Mouse (Mus musculus) heart, adult 2 months (tissue): ENCODE data around the gene Agxt2. TPM values are rescaled to one million over a fixed set of nuclear protein-coding genes. Genes with fewer than 3 reads are reported as not detected.
A peak's percentile ranks its signal among the peaks of the same experiment; 100 is the strongest.

Source experiments
- DNase-seq, 2 experiments: peaks; one replicate each; pipeline ENCODE4 v3.0.0; 2021
- H3K27ac ChIP-seq: fragments of 200-600 bp; 2 replicates; pipeline ENCODE4 v1.8.1; 2022
- H3K27me3 ChIP-seq: fragments of 200-500 bp; 2 replicates; pipeline ENCODE4 v1.6.1; 2012; ENCODE audit warnings: mild to moderate bottlenecking, low read length, inconsistent platforms, mixed read lengths; ENCODE audit not compliant: control insufficient read depth, insufficient read depth
- H3K36me3 ChIP-seq: fragments of 200-500 bp; 2 replicates; pipeline ENCODE4 v1.6.1; 2012; ENCODE audit warnings: low read length, inconsistent platforms; ENCODE audit not compliant: control insufficient read depth, insufficient read depth
- H3K4me1 ChIP-seq: fragments of 200-500 bp; 2 replicates; pipeline ENCODE4 v1.6.1; 2011; ENCODE audit warnings: low read length; ENCODE audit not compliant: control insufficient read depth, insufficient read depth
- H3K4me3 ChIP-seq: fragments of 200-600 bp; 2 replicates; pipeline ENCODE4 v1.8.1; 2022
- H3K79me2 ChIP-seq: fragments of 200-500 bp; replicated peaks from 2 replicates; pipeline ENCODE4 v1.6.1; 2012; ENCODE audit warnings: mild to moderate bottlenecking, inconsistent platforms, low read length, moderate library complexity, mixed read lengths; ENCODE audit not compliant: control insufficient read depth, insufficient read depth
- H3K9ac ChIP-seq: fragments of 200-500 bp; 2 replicates; pipeline ENCODE4 v1.6.1; 2012; ENCODE audit warnings: low read depth, mild to moderate bottlenecking, control low read depth, inconsistent platforms, low read length, mixed read lengths
- CTCF ChIP-seq: fragments of 200-600 bp; IDR thresholded peaks from 2 replicates; pipeline ENCODE4 v1.8.1; 2022; ENCODE audit warnings: antibody characterized with exemption, mild to moderate bottlenecking, moderate library complexity
- EP300 ChIP-seq: fragments of 200-500 bp; IDR thresholded peaks from 2 replicates; pipeline ENCODE4 v1.6.1; 2011; ENCODE audit warnings: low read depth, low read length, control low read depth; ENCODE audit not compliant: insufficient read depth
- POLR2A ChIP-seq: fragments of 200-500 bp; IDR thresholded peaks from 2 replicates; pipeline ENCODE4 v1.6.1; 2011; ENCODE audit warnings: mild to moderate bottlenecking, low read depth, low read length, control low read depth; ENCODE audit not compliant: insufficient read depth
- WGBS: fragments of 180-500 bp; shearing (Covaris S2); methylation state at CpG from one replicate; pipeline ENCODE4 v1.1.7; 2018; 5-methylcytosine and 5-hydroxymethylcytosine counted together
- intact Hi-C: fragments of 180-260 bp; cut with DNase I; formaldehyde crosslinking; loops from one replicate; pipeline ENCODE4 v1.15.1; 2025
- polyA plus RNA-seq: library from polyadenylated mRNA; depleted of rRNA; stranded (reverse); fragments of >200 nt; gene quantifications from 2 replicates; pipeline ENCODE4 v1.2.3, GENCODE M21; 2012
- total RNA-seq, 2 experiments: library from RNA; stranded (reverse); gene quantifications; 2 replicates each; pipeline ENCODE4 v1.2.3; 2021

Gene Agxt2
- total and polyA plus RNA-seq, 3 experiments, result not detected

GRCm38 (mm10) chr15:10379757-10380458 is 21.6 kb downstream of the Agxt2 start:
- TF ChIP-seq EP300 (no peak), CTCF (no peak), POLR2A (no peak)
- no peak for DNase-seq
- H3K27me3 ChIP-seq, result no peaks in the 10 kb centered on the region
- WGBS, result 82% methylated on average over 3 of the region's 3 CpGs
- H3K27ac ChIP-seq, result no peak overlapping the region
- no peaks in the 10 kb centered on the region for H3K79me2 ChIP-seq
- intact Hi-C loops, result no loop called here
- no peak overlapping the region for H3K4me3 ChIP-seq
- no peak overlapping the region for H3K9ac ChIP-seq
- H3K4me1 ChIP-seq, result no peaks in the 10 kb centered on the region
- no peaks in the 10 kb centered on the region for H3K36me3 ChIP-seq

- Histone ChIP-seq H3K4me3 (no peak overlapping the region), H3K36me3 (no peaks in the 10 kb centered on the region), H3K4me1 (no peaks in the 10 kb centered on the region), H3K27me3 (no peaks in the 10 kb centered on the region), H3K27ac (no peak overlapping the region), H3K9ac (no peak overlapping the region), H3K79me2 (no peaks in the 10 kb centered on the region)
- no peak for DNase-seq
- 74% methylated on average over 2 of the region's 2 CpGs for WGBS
- intact Hi-C loops, result no loop called here
- TF ChIP-seq POLR2A, result no peak
- no peak for TF ChIP-seq EP300
- TF ChIP-seq CTCF, result no peak
These were observed 28.9 kb downstream of the Agxt2 start for GRCm38 (mm10) chr15:10387263-10387662.

- Histone ChIP-seq H3K4me1 (no peaks in the 10 kb centered on the region), H3K27me3 (no peaks in the 10 kb centered on the region), H3K79me2 (no peaks in the 10 kb centered on the region), H3K36me3 (no peaks in the 10 kb centered on the region), H3K9ac (no peak overlapping the region), H3K4me3 (no peak overlapping the region), H3K27ac (no peak overlapping the region)
- intact Hi-C loops, result no loop called here
- DNase-seq, result no peak
- WGBS, result 54% methylated on average over 2 of the region's 2 CpGs
- no peak for TF ChIP-seq EP300
- no peak for TF ChIP-seq CTCF
- no peak for TF ChIP-seq POLR2A
These were observed 41.5 kb downstream of the Agxt2 start for GRCm38 (mm10) chr15:10399795-10400194.

GRCm38 (mm10) chr15:10400415-10400814 is 42.1 kb downstream of the Agxt2 start:
- H3K27me3 ChIP-seq, result no peaks in the 10 kb centered on the region
- H3K9ac ChIP-seq, result no peak overlapping the region
- no peaks in the 10 kb centered on the region for H3K36me3 ChIP-seq
- DNase-seq, result no peak
- no peak overlapping the region for H3K4me3 ChIP-seq
- no peak overlapping the region for H3K27ac ChIP-seq
- H3K4me1 ChIP-seq, result no peaks in the 10 kb centered on the region
- TF ChIP-seq CTCF (peak; percentile 30), POLR2A (no peak)
- intact Hi-C loops, result no loop called here
- 55% methylated on average over 3 of the region's 3 CpGs for WGBS
- H3K79me2 ChIP-seq, result no peaks in the 10 kb centered on the region

GRCm38 (mm10) chr15:10409842-10410241 is 51.5 kb downstream of the Agxt2 start:
- no peaks in the 10 kb centered on the region for H3K4me1 ChIP-seq
- intact Hi-C loops, result no loop called here
- DNase-seq, result no peak
- no peaks in the 10 kb centered on the region for H3K36me3 ChIP-seq
- TF ChIP-seq EP300 (no peak), POLR2A (no peak), CTCF (no peak)
- H3K79me2 ChIP-seq, result no peaks in the 10 kb centered on the region
- H3K27me3 ChIP-seq, result no peaks in the 10 kb centered on the region
- no peak overlapping the region for H3K9ac ChIP-seq
- no peak overlapping the region for H3K4me3 ChIP-seq
- 64% methylated on average over 3 of the region's 3 CpGs for WGBS
- H3K27ac ChIP-seq, result no peak overlapping the region

GRCm38 (mm10) chr15:10410881-10411280 is 52.5 kb downstream of the Agxt2 start:
- H3K9ac ChIP-seq, result no peak overlapping the region
- no peaks in the 10 kb centered on the region for H3K27me3 ChIP-seq
- no peak for DNase-seq
- H3K27ac ChIP-seq, result no peak overlapping the region
- H3K36me3 ChIP-seq, result no peaks in the 10 kb centered on the region
- WGBS, result 81% methylated on average over 2 of the region's 2 CpGs
- H3K4me1 ChIP-seq, result no peaks in the 10 kb centered on the region
- no peak for TF ChIP-seq CTCF
- no peak for TF ChIP-seq EP300
- no peak for TF ChIP-seq POLR2A
- no peak overlapping the region for H3K4me3 ChIP-seq
- H3K79me2 ChIP-seq, result no peaks in the 10 kb centered on the region
- intact Hi-C loops, result no loop called here
